Mouse (Mus musculus): ENCODE results near the gene Col6a3.

Col6a3 gene

GRCm38 (mm10) chr1:90720610-90721241 is 123.0 kb downstream of the Col6a3 start:
- no peak for DNase-seq

- no peak for DNase-seq
Observed at GRCm38 (mm10) chr1:90718826-90719550, 124.8 kb downstream of the Col6a3 start.

- no peak for DNase-seq
Observed at GRCm38 (mm10) chr1:90716258-90716657, 127.5 kb downstream of the Col6a3 start.
